Mouse (Mus musculus): ENCODE data around the gene Fhad1.

Gene Fhad1

DNA sequence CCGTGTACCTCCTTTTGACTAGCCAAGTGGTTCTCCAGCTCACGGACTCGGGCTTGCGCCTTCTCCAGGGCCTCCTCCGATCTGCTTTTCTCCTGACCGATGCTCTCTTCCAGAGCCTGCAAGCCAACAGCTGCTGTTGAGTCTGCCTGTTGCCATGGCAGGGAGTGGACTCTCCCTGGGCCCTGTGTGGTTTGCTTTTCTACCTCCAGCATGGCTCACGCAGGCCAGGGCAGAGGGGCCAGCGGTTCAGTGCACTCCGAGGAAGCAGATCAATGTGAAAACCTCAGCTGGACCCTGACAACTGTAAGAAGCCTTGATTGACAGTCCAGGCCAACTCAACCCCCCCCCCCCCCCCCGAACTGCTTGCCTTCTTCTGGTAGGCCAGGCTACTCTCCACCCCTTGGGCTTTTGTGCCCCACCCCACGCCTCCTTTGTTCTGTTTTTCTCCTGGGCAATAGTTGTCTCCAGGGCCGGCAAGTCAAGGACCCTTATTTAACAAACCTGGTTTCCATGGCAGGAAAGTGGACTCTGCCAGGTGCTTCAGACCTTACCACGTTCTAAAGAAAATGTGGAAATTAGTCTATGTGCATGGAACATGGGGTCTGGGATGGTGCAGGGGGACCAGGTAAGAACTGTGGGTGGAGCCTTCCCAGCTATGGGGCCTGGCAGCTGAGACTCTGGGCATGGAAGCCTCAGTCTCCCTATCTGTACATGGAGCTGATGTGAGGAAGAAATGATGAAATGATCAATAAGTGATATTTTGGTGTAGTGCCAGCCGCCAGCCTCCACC, 81.9 kb downstream of the Fhad1 start:
- no peak for DNase-seq (ENCODE audit: low spot score in 2 of 2)

DNA sequence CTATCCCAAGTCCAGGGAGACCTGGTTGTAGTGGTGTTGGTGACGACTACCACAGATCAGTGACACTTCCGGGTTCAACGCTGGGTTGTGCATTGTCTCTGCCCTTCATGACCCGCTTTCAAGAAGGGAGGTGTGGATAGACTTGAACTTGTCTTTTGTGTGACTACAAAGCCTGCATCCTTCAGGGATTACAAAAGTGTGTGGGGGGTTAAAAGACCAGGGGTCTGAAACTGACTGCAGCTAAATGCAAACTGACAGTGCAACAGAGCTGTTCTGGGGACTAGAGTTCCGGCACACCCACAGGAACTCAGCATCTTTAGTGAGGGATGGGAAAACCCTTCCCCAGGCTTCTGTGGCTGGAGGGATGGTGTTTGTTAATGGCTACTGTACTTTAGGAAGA, 83.4 kb downstream of the Fhad1 start:
- no peak for DNase-seq (ENCODE audit: low spot score in 2 of 2)

DNA sequence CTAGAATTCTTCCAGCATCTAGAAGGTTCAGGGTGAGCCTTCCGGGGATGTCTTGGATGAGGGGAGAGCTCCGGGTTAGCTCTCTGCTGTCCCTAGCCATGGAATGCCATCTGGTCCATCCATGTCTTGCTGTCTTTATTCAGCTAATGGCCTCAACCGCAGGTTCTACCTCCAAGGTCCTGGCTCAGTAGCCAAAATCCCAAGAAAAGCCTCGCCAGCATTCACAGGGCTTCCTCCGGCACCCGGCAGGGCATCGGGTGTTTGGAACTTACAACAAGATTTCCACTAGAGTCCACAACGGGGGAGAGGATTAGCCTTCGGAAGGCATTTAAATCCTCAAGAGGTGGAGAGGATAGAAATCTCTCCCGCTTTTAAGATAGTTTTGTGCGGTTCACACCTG, 84.9 kb downstream of the Fhad1 start:
- no peak for DNase-seq (ENCODE audit: low spot score in 2 of 2)

DNA sequence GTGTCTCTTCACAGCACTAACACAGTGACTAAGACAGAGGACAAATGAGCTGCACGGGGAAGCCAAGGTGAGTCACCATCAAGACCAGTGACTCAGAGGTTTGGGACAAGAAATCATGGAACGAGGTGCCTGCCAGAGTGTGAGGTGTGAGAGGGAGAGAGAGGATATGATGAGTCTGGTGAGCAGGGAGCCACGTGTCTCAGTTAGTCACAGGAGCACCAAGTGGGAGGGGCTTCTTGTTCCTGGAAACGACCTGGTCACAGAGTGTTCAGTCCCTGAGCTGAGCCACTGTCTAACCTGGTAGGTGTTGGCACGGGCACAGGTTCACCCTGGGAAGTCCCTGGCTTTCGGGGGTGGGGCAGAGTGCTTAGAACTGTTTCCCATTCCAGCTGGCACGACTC, 86.0 kb downstream of the Fhad1 start:
- DNase-seq (ENCODE audit: low spot score in 2 of 2): peak; percentile 13 to 15

DNA sequence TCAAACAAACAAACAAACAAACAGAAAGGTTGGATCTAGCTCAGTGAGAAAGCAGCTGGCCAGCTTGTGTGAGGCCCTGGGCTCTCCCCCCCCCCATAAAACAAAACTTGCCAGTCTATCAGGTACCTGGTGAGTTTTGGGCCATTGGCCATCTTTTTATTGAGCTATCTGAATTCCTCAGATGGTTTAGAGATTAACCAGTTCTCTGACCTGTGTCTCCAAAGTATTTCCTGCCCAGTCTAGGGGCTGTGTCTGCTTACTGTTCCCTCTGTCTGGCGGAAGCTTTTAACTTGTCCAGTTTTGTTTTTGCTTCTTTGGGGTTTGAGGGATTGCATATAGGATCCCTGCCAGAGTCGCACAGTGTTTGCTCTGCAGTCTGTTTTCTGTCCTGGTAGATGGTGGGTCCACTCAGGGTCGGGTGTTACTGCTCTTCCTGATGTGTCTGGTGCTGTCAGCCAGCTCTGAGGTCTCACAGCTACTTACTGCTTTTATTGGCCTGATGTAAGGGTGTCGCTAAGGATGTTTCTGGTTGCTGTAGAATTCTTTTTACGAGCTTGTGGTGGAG, 89.0 kb downstream of the Fhad1 start:
- no peak for DNase-seq (ENCODE audit: low spot score in 2 of 2)

DNA sequence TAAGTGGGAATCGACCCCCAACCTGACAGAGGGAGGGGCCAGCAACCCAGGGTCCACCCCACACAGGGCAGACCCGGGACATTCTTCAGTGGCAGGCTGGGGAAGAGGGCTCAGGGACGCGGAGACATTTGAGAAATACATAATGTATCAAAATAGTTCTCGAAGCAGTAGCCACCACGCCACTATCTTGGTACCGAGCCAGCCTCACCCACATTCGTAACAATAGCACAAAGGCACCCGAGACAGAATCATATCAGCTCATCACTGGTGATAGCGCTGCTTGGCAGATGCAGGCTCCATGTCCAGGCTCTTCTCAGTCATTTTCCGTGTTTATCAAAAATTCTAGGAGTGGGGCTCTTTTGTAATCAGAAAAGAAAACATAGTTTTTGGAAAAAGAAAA, 90.9 kb downstream of the Fhad1 start:
- DNase-seq (ENCODE audit: low spot score in 2 of 2): no peak

DNA sequence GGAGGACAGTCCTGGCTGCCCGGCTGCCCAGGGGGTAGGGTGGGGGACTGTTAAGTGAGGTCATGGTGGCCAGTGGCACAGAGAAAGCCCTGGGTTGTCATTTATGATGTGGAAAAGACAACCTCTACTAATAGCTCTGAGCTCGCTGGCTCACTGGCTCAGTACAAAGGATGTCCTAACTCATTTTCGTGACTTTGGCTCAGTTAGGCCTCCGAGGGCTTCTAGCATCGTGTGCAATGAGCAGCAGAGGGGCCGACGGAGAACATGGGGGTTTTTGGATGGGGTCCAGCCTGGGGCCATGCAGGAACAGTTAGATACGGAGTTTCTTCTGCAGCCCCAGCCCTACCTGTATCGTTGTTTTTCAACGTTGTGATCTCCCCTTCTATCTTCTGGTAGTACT, 94.5 kb downstream of the Fhad1 start:
- no peak for DNase-seq (ENCODE audit: low spot score in 2 of 2)

DNA sequence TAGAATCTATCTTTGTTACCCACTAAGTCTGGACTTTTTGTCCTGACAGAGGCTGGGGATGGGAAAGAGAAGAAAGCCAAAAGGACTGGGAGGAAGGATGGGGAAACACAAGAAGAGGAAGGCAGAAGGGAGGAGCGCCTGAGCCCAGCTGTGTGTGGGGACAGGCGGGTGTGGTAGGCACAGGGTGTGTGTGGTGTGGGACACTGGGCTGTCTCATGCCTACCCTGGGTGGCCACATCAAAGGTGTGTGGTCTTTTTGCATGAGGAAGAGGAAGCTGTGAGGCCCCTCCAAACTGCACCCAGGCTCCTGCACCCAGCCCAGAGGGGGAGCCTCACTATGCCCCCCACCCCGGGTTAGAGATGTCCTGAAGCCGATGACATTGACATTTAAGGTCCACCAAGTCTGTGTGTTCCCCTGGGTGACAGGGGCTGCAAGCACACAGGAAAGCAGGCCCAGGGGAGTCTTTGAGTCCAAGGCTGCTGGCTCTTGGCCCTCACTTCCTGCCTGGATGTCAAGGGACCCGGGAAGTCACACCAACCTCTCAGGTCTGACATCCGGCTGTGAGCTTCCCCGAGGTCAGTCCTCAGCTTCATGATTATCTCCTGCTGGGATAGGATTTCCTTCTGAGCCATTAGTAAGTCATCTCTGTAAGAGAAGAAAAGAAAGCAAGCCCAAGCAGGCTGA, 97.0 kb downstream of the Fhad1 start:
- DNase-seq (ENCODE audit: low spot score in 2 of 2): no peak

DNA sequence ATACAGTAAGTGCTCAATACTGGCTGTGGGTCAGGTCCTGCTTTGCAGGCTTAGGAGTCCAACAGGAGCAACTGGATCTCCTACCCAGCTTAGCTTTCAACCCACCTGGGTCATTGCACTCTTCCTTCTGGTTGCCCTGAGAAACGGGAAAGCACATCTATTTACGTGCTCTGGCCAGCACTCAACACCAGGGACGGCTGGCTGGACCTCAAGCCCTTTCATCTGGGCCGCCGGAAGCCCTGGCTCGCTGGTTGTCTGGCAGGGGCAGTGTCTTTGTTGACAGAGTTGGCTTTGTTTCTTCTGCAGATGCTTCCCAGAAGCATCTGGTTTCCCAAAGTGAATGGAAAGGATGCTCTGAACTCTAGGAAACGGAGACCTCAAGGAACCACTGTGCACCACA, 100.8 kb downstream of the Fhad1 start:
- no peak for DNase-seq (ENCODE audit: low spot score in 2 of 2)

DNA sequence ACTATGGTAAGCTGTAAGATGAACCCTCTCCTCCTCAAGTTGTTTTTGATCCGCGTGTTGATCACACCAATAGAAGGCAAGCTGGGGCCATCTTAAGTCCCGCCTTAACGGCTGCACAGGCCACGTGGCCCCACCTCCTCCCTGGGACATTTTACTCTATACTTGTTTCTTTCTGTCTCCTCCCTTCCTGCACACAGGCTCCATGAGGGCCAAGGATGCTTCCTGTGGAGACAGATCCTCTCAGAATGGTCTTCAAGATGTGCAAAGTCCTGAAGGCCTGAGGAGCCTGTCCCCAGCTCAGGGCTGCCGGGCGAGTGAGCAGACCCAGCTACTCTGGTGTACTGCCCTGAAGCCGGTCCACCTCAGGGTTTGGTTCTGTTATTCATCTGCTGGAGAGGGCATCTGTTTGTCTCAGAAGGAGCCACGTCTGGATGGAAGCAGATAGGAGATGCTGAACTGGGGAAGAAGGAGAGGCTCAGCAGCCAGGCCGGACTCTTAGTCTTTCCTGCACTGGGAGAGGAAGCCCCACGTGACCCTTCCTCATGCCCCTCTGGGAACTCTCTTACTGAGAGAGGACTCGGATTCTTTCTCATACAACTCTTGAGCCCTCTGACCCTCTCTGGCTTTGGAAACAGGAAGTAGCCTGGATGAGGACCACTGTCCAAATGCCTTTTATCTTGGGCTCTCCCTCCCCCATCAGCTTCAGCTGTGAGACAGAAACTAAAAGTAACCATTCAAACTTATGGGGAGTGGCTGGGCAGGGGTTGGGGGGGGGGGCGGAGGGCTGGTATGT, 101.5 kb downstream of the Fhad1 start:
- DNase-seq (ENCODE audit: low spot score in 2 of 2): no peak

DNA sequence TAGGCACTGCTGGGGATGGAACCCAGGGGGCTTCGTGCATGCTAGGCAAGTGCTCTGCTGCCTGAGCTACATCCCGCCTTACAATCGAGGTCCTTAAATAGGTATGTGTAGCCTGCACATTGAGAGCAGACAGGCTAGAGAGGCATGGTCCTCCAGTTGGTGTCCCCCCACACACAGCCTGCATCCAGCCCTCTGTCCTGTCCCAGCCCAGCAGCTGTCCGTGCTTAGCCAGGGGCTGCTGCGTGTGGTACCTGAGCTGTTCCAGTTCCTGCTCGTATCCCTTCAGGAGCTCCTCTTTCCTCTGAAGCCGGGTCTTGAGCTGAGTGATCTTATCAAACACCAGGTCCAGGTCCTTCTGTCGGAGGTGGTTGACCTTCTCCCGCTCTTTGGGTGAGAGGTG, 110.2 kb downstream of the Fhad1 start:
- DNase-seq (ENCODE audit: low spot score in 2 of 2): no peak

DNA sequence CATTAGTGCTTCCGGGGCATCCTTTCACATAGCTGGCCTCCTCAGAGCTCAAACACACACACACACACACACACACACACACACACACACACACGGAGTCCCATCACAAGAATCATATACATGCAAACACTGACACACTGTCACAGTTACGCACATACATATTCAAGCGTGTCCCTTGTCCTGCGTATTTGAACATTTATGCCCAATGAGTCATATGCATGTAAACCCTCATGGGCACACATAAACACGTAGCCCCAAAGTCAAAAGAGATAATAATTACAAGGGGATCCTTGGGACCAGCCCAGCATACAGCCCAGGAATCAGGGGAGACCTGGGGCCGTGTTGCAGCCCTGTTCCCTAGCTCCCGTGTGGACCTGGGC, 112.4 kb downstream of the Fhad1 start:
- DNase-seq (ENCODE audit: low spot score in 2 of 2): no peak

DNA sequence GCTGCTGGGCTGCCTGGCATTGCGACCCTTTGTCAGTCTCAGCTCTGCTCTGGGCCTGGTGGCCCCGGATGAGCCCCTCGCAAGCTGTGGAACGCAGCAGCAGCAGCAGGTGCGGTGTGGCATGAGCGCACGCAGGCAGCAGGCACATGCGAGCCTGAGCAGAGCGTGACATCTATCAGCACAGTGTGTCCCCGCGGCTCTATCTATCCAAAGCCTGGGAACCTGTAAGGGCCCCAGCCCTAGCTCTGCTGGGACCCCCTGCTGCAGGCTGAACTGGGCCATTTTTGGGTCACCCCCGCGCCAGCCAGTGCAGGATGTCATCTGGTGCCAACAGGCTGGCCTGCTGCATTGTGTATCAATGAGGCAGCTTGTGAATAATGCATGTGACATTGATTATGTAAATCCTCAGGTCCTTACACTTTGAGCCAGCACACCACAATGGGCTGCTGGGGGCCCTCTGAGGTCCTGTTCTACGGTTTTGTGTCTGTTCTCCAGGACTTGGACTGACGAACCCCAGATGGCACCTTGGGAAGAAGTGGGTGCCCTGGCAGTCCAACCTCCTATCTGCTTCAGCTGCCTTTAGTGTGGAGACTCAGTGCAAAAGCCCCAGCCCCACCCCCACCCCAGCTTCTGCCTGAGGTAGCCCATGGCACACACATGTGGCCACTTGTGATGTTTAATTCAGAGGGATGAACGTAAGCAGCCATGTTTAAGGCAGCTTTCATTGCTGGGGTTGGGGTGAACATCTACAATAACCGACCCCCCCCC, 113.0 kb downstream of the Fhad1 start:
- DNase-seq (ENCODE audit: low spot score in 2 of 2): no peak

DNA sequence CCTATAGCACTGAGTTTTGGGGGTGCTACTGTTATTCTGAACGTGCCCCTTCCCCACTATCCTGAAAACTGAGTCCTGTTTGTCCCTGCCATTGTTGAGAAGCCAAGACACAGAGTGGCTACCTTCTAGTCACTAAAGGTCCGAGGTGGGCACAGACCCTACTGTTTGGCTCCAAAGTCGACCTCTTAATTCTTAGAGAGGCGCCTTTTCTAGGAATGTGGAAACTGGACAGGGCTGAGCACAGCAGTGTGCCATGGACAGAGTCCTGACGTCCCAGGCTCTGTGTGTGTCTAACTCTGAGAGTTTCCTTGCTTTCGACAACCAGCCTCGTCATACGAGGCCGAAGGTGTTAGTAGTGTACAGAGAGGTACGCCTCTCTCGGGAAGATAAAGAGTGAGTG, 114.5 kb downstream of the Fhad1 start:
- DNase-seq (ENCODE audit: low spot score in 2 of 2): no peak

DNA sequence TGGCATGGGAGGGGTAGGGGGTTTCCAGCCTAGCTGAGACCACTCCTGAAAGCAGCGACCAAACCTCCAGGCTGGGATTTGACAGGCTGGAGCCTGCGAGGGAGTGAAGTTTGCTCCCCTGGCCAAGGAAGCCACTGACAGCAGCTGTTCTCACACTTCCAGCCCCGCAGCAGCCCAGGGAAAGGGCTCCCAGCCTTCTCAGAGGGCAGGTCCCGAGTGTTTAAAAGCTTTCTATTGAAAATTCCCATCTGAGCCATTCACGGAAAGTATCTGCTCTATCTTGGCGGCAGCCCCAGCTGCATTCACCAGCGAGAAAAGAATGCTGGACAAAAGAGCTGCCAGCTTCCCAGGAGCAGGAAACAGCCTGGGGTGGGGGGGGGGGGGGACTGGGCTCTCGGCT, 114.9 kb downstream of the Fhad1 start:
- no peak for DNase-seq (ENCODE audit: low spot score in 2 of 2)

DNA sequence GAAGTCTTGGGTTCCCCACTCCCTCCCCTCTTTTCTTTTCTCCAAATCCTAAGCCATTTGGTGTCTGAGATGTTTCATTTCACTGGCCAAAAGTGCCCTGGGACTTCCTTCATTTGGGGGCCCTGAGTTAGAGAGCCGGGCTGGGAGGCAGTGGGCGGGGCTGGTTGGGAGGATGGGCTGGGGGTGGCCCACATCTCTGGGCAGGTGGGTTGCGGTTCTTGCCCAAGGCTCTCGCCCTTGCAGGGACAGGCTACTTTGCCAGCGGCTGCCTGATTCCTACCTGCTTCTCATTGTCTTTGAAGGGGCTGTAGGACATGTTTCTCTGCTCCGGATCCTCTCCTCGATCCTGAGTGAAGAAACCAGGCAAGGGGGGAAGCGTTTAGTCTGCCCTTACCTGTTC, 116.0 kb downstream of the Fhad1 start:
- DNase-seq (ENCODE audit: low spot score in 2 of 2): no peak

DNA sequence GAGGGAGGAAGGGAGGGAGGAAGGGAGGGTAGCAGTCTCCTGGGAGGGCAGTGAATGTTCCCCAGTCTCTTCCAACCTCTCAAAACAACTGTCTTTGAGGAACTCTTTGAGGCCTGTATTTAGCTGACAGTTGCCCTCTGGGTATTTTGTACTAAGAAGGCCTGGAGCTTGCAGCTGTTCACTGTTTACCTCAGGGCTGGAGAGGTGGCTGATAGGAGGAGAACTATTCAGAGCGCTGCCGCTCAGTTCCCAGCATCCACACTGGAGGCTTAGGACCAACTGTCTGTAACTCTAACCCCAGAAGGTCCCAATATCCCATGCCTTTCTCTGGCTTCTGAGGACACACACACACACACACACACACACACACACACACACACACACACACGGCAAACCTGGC, 117.0 kb downstream of the Fhad1 start:
- no peak for DNase-seq (ENCODE audit: low spot score in 2 of 2)

DNA sequence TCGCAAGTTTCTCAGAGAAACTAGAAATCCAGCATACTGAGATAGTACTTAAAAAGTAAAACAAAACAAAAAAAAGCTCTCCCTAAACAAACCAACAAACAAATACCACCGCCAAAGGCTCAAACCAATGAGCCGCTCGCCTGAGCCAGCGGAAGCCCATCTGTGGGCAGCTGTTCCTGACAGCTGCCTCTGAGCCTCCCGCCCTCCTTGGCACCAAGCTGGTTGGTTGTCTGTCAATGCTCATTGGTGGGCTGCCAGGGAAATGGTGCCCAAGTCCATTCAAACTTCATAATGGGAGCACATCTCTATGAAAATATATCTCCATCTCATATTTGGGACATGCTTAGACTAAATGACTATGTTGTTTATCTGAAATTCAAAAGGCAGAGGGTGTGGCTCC, 117.7 kb downstream of the Fhad1 start:
- no peak for DNase-seq (ENCODE audit: low spot score in 2 of 2)

DNA sequence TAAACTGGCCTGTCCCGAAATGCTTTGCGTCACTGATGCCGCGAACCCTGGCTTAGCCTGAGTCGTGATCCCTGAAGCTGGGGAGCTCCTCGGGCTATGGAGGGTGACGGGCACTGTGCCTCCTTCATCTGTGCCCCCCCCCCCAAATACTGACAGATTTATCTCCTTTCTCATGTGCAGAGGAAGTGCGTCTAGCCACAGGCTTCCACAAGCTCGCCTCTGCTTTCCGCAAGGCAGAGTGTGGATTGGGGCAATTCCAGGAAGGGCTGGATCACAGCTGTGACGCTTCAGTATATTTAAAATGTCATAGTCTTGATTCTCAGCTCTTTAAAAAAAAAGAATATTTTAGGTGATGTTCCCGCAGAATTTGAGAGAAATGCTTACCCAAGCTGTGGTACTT, 119.1 kb downstream of the Fhad1 start:
- DNase-seq (ENCODE audit: low spot score in 2 of 2): no peak

DNA sequence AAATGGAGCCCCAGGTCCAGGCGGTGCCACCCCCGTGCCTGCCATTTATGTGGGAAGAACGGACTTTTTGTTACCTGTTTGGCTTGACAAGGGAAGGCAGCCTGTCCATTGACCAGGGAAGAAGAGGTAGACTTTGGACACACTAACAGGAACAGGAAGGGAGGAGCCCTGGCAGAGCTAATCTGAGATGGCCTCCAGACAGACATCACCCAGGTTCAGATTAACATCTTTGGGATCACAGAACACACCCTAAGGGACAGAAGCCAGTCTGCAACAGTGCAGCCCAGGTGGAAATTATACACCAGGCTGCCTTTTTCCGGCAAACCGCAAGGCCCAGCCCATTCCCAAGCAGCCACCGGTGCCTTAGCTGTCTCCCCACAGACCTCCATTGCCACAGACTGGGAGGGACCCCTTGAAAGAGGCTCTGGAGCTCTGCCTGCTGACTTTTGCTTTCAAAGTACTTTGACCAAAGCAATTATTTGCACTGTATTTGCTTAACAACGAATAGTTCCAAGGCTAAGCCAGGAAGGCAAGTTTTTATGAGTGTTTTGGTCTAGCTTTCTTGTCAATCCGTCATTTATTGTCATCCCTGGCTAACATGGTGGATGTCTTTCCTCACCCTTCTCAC, 121.6 kb downstream of the Fhad1 start:
- DNase-seq (ENCODE audit: low spot score in 2 of 2): no peak

DNA sequence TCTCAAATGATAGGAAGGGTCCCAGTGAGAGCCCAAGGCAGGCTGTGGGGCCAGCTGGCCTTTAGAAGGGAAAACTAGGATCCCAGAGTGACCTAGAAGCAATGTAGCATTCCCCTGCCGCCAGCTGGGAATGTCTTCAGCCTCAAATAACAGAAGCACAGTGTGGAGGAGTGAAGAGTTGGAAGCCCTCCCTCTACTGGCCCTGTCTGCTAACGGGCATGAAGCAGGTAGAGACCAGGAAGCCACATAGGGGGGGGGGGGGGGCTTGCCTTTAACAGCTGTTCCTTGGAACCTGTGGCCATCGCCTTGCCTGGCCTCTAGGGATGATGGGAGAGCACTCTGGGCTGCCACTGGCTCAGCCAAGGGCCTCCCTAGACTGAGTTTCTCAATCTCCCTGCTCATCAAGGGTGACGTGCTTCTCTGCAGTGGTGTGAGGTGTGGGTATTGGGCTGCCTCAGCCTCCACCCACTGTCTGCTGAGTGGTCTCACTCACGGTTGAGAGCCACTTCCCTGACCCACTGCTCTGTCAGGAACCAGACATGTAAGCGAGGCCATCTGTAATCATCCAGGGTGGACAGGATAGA, 128.4 kb downstream of the Fhad1 start:
- no peak for DNase-seq (ENCODE audit: low spot score in 2 of 2)
